ENCODE assay signal across 9 mouse cellular contexts in genomic region chr2:141434731-141435570, GRCm38 (mm10).
DNase-seq lines count a peak whose midpoint lies in the region; ATAC-seq lines count a peak whose summit lies in the region.
"Had no signal": no experiment of that assay in that cellular context is flagged by ENCODE, and none has a peak within 500 bp of the region (broad histone marks: within the 10 kb centered on the region; RNA-seq: fewer than 3 reads in every experiment).

No protein-coding gene starts in this region.

- H3K27ac ChIP-seq in forebrain, embryonic 14.5 days (ENCODE audit: low read depth, low read length): no peak overlapping the region; the same call in 1 of the 2 replicates
- H3K27ac ChIP-seq in forebrain, embryonic 11.5 days (ENCODE audit: low read depth, low read length): no peak overlapping the region
- H3K27ac ChIP-seq in intestine, embryonic 15.5 days: no peak overlapping the region
- H3K27ac ChIP-seq in midbrain, embryonic 10.5 days (replicated peaks): no peak overlapping the region
- H3K27ac ChIP-seq: midbrain, embryonic 12.5 days had no signal

- no peak overlapping the region for H3K4me3 ChIP-seq in forebrain, embryonic 14.5 days (ENCODE audit: low read depth, low read length)
- H3K4me3 ChIP-seq in forebrain, embryonic 11.5 days (ENCODE audit: low read depth, low read length): no peak overlapping the region
- no peak overlapping the region for H3K4me3 ChIP-seq in intestine, embryonic 15.5 days (replicated peaks)
- H3K4me3 ChIP-seq in midbrain, embryonic 10.5 days: no peak overlapping the region
- H3K4me3 ChIP-seq: midbrain, embryonic 12.5 days had no signal

- peak; percentile 66 for DNase-seq in forebrain, embryonic 14.5 days (ENCODE audit: low spot score)
- no peak for DNase-seq in forebrain, embryonic 11.5 days (ENCODE audit: low spot score)
- peak; percentile 16 for DNase-seq in adipocyte (ENCODE audit: low spot score)
- peak; percentile 22 for DNase-seq in left cerebral cortex, adult 11 months (ENCODE audit: low spot score)
- peak; percentile 16 for DNase-seq in right cerebral cortex, postnatal 25 days
- no peak for DNase-seq in spleen, postnatal 4 days (ENCODE audit: low spot score in 2 of 2)
- no peak for DNase-seq in midbrain, embryonic 10.5 days (ENCODE audit: low spot score)

- 47% methylated on average over 16 of the region's 16 CpGs for WGBS in forebrain, embryonic 14.5 days
- 73% methylated on average over 16 of the region's 16 CpGs for WGBS in forebrain, embryonic 11.5 days
- WGBS in intestine, embryonic 15.5 days: 43% methylated on average over 16 of the region's 16 CpGs
- 77% methylated on average over 16 of the region's 16 CpGs for WGBS in midbrain, embryonic 10.5 days

- ATAC-seq in forebrain, embryonic 14.5 days: peak; percentile 70
- no peak for ATAC-seq in forebrain, embryonic 11.5 days (replicated peaks; ENCODE audit: low FRiP score)
- peak; percentile 41; the same call in 1 of the 2 replicates for ATAC-seq in intestine, embryonic 15.5 days

- H3K4me2 ChIP-seq in forebrain, embryonic 14.5 days (ENCODE audit: low read length): no peak overlapping the region; the same call in 1 of the 2 replicates
- H3K4me2 ChIP-seq in forebrain, embryonic 11.5 days (ENCODE audit: low read depth, low read length, severe bottlenecking): no peak overlapping the region
- peak overlapping the region; percentile 34; the same call in 1 of the 2 replicates for H3K4me2 ChIP-seq in intestine, embryonic 15.5 days (replicated peaks)
- H3K4me2 ChIP-seq: midbrain, embryonic 12.5 days had no signal

- no peaks in the 10 kb centered on the region for H3K36me3 ChIP-seq in forebrain, embryonic 14.5 days (ENCODE audit: control insufficient read depth, insufficient read depth, low read length)
- H3K36me3 ChIP-seq in forebrain, embryonic 11.5 days (ENCODE audit: control insufficient read depth, insufficient read depth, low read length): no peaks in the 10 kb centered on the region
- no peaks in the 10 kb centered on the region for H3K36me3 ChIP-seq in intestine, embryonic 15.5 days
- H3K36me3 ChIP-seq in midbrain, embryonic 10.5 days: no peaks in the 10 kb centered on the region
- H3K36me3 ChIP-seq: midbrain, embryonic 12.5 days had no signal

- no peaks in the 10 kb centered on the region for H3K27me3 ChIP-seq in forebrain, embryonic 14.5 days (replicated peaks; ENCODE audit: control insufficient read depth, insufficient read depth, low read length)
- no peaks in the 10 kb centered on the region for H3K27me3 ChIP-seq in forebrain, embryonic 11.5 days (ENCODE audit: control insufficient read depth, insufficient read depth, low read length)
- H3K27me3 ChIP-seq in intestine, embryonic 15.5 days (replicated peaks): no peaks in the 10 kb centered on the region
- no peaks in the 10 kb centered on the region for H3K27me3 ChIP-seq in midbrain, embryonic 10.5 days (ENCODE audit: low read depth, poor library complexity, severe bottlenecking)
- H3K27me3 ChIP-seq: midbrain, embryonic 12.5 days had no signal

- no peak overlapping the region for H3K9ac ChIP-seq in forebrain, embryonic 14.5 days (ENCODE audit: low read length)
- no peak overlapping the region for H3K9ac ChIP-seq in forebrain, embryonic 11.5 days (ENCODE audit: low read length)
- H3K9ac ChIP-seq in intestine, embryonic 15.5 days: no peak overlapping the region
- H3K9ac ChIP-seq: midbrain, embryonic 12.5 days had no signal

- H3K9me3 ChIP-seq in forebrain, embryonic 14.5 days (replicated peaks; ENCODE audit: control insufficient read depth, low read length): no peaks in the 10 kb centered on the region
- no peaks in the 10 kb centered on the region for H3K9me3 ChIP-seq in forebrain, embryonic 11.5 days (ENCODE audit: control insufficient read depth, low read length)
- H3K9me3 ChIP-seq in intestine, embryonic 15.5 days: no peaks in the 10 kb centered on the region
- no peaks in the 10 kb centered on the region for H3K9me3 ChIP-seq in midbrain, embryonic 10.5 days (replicated peaks)
- H3K9me3 ChIP-seq: midbrain, embryonic 12.5 days had no signal

- peaks cover 7% of the 10 kb centered on the region for H3K4me1 ChIP-seq in forebrain, embryonic 14.5 days (ENCODE audit: control insufficient read depth, insufficient read depth, low read length)
- no peaks in the 10 kb centered on the region for H3K4me1 ChIP-seq in forebrain, embryonic 11.5 days (replicated peaks; ENCODE audit: control insufficient read depth, insufficient read depth, low read length)
- H3K4me1 ChIP-seq in intestine, embryonic 15.5 days (replicated peaks): 0 out of 2 replicates have a peak, but pooled peaks cover 2% of the 10 kb centered on the region
- H3K4me1 ChIP-seq in midbrain, embryonic 10.5 days: peaks cover 9% of the 10 kb centered on the region; the same call in 1 of the 2 replicates

Comparison
In these comparisons a context has a peak if more than half of its experiments do, and no peak if none do; other contexts are left out.
1. DNase-seq: peak in forebrain, embryonic 14.5 days (single experiment), adipocyte (single experiment), left cerebral cortex, adult 11 months (single experiment) and right cerebral cortex, postnatal 25 days (single experiment); none in forebrain, embryonic 11.5 days (single experiment), spleen, postnatal 4 days (0 of 2) and midbrain, embryonic 10.5 days (single experiment).